Mouse (Mus musculus): ENCODE measurements at regions not wholly inside any gene's neighbourhood (a gene's known extent, or its start where the extent isn't known, plus 50 kb on each side); places are given as distances from the start of the nearest gene placed in this dataset.

DNA sequence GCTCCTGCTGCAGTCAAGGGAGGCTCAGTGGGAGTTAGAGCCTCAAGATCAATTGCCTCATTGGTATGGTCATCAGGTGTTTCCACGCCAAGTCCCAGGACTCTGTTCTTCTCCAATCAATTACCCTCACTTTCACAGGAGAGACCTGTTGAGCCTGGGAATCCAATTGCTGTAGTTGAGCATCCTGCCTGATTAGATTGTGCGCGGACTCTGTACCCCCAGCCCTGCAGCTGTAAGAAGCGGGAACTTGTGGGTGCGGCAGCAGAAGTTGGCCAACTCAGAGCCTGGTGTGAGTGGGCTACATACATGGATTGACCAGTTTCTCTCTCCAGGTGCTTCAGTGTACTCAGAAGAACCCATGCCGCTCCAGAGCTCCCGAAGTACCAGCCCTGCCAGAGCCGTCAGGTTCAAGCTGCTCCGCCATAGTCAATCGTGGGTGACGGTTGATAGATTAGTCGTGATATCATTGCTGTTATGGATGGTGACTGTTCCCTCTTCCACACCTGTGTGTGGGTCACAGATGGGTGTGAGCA lies 62.2 kb upstream of the Dlk1 start:
- Histone ChIP-seq H3K9ac (ENCODE audit: low read depth, low read length, severe bottlenecking) (no peak overlapping the region), H3K27ac (replicated peaks; ENCODE audit: low read depth, low read length) (no peak overlapping the region), H3K9me3 (ENCODE audit: control insufficient read depth, low read length) (no peaks in the 10 kb centered on the region), H3K27me3 (ENCODE audit: control insufficient read depth, insufficient read depth, low read length) (no peaks in the 10 kb centered on the region; the same call in 1 of the 2 replicates), H3K4me3 (replicated peaks; ENCODE audit: low read length) (no peak overlapping the region), H3K4me1 (ENCODE audit: control insufficient read depth, insufficient read depth, low read length) (0 out of 2 replicates have a peak, but pooled peaks cover 6% of the 10 kb centered on the region), H3K36me3 (ENCODE audit: control insufficient read depth, insufficient read depth, low read length) (no peaks in the 10 kb centered on the region), H3K4me2 (replicated peaks; ENCODE audit: low read depth, low read length, severe bottlenecking) (no peak overlapping the region)
- 95% methylated on average over 12 of the region's 12 CpGs for WGBS
- no peak for DNase-seq (ENCODE audit: low spot score)
- no peak for ATAC-seq (ENCODE audit: low FRiP score, low read depth)
- TF ChIP-seq POLR2A (IDR thresholded peaks at IDR 0.05; ENCODE audit: borderline replicate concordance, extremely low read depth, insufficient read depth, insufficient read length): no peak

DNA sequence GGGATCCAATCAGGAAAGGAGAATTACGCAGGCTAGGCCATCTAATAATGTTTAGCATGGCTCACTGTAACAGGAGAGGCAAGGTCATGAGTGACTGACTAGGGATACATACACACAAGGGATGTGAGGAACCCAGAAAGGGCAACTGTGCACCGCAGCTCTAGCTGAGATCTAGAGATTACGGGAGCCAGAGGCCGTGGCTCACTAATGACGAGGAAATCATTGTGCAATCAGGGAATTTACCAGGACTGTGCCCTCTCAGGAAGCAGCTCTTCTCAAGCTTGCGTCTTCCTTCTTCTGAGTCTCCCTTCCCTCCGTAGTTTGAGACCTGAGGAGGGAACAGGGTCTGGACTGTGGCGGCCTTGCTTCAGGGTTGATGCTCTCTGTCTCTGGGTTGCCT lies 61.6 kb upstream of the Dlk1 start:
- TF ChIP-seq POLR2A (IDR thresholded peaks at IDR 0.05; ENCODE audit: borderline replicate concordance, extremely low read depth, insufficient read depth, insufficient read length): no peak
- Histone ChIP-seq H3K4me1 (ENCODE audit: control insufficient read depth, insufficient read depth, low read length) (0 out of 2 replicates have a peak, but pooled peaks cover 6% of the 10 kb centered on the region), H3K9me3 (ENCODE audit: control insufficient read depth, low read length) (no peaks in the 10 kb centered on the region), H3K4me3 (replicated peaks; ENCODE audit: low read length) (no peak overlapping the region), H3K27ac (replicated peaks; ENCODE audit: low read depth, low read length) (no peak overlapping the region), H3K9ac (ENCODE audit: low read depth, low read length, severe bottlenecking) (no peak overlapping the region), H3K27me3 (ENCODE audit: control insufficient read depth, insufficient read depth, low read length) (no peaks in the 10 kb centered on the region; the same call in 1 of the 2 replicates), H3K4me2 (replicated peaks; ENCODE audit: low read depth, low read length, severe bottlenecking) (no peak overlapping the region), H3K36me3 (ENCODE audit: control insufficient read depth, insufficient read depth, low read length) (no peaks in the 10 kb centered on the region)
- DNase-seq (ENCODE audit: low spot score): no peak
- no peak for ATAC-seq (ENCODE audit: low FRiP score, low read depth)
- WGBS: 86% methylated on average over 8 of the region's 8 CpGs

DNA sequence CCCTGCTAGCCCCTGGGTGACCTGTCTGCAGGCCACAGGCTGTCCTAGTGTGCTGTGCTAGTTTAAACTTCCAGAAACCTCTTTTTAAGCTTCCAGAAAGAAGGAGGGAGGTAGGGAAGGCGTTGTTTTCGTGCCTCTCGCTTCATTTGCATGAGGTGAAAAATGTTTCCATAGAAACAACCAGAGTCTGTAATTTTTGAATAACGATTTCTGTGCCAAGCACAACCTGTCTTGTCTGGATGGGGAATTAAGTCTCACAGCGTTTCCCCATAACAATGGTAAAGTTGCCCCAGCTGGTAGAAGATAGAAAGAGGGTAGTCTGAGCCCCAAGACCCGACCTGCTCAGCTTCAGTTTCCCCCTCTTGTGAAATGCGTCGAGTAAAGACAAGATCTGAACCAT lies 59.3 kb upstream of the Dlk1 start:
- Histone ChIP-seq H3K9ac (ENCODE audit: low read depth, low read length, severe bottlenecking) (no peak overlapping the region; the same call in 1 of the 2 replicates), H3K4me2 (replicated peaks; ENCODE audit: low read depth, low read length, severe bottlenecking) (0 out of 2 replicates have a peak overlapping the region, but pooled peaks have one; percentile 11), H3K27ac (replicated peaks; ENCODE audit: low read depth, low read length) (no peak overlapping the region), H3K36me3 (ENCODE audit: control insufficient read depth, insufficient read depth, low read length) (no peaks in the 10 kb centered on the region), H3K9me3 (ENCODE audit: control insufficient read depth, low read length) (no peaks in the 10 kb centered on the region), H3K27me3 (ENCODE audit: control insufficient read depth, insufficient read depth, low read length) (no peaks in the 10 kb centered on the region; the same call in 1 of the 2 replicates), H3K4me3 (replicated peaks; ENCODE audit: low read length) (no peak overlapping the region), H3K4me1 (ENCODE audit: control insufficient read depth, insufficient read depth, low read length) (peaks cover 11% of the 10 kb centered on the region)
- no peak for DNase-seq (ENCODE audit: low spot score)
- no peak for ATAC-seq (ENCODE audit: low FRiP score, low read depth)
- 44% methylated on average over 8 of the region's 8 CpGs for WGBS
- no peak for TF ChIP-seq POLR2A (IDR thresholded peaks at IDR 0.05; ENCODE audit: borderline replicate concordance, extremely low read depth, insufficient read depth, insufficient read length)

DNA sequence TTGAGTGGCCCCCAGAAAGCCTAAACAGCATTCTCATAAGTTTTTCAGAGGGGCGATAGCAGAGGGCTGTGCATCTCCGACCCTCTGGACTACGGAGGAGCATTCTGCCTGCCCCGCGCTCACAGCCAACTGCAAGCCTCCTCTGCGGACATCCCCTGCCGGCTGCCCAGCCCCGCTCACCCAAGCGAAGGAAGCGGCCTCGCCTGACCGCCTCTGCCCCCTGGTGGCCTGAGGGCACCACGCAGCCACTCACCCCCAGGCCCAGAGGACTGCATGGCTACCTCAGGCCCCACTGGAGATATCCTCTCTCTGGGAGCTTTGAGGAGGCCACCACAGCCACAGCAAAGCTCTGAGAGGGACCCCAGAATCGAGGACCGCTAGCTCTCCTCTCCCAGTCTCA lies 58.8 kb upstream of the Dlk1 start:
- Histone ChIP-seq H3K27me3 (ENCODE audit: control insufficient read depth, insufficient read depth, low read length) (no peaks in the 10 kb centered on the region; the same call in 1 of the 2 replicates), H3K9ac (ENCODE audit: low read depth, low read length, severe bottlenecking) (no peak overlapping the region; the same call in 1 of the 2 replicates), H3K36me3 (ENCODE audit: control insufficient read depth, insufficient read depth, low read length) (no peaks in the 10 kb centered on the region), H3K4me1 (ENCODE audit: control insufficient read depth, insufficient read depth, low read length) (peaks cover 11% of the 10 kb centered on the region), H3K27ac (replicated peaks; ENCODE audit: low read depth, low read length) (no peak overlapping the region), H3K4me2 (replicated peaks; ENCODE audit: low read depth, low read length, severe bottlenecking) (peak overlapping the region; percentile 11; the same call in 1 of the 2 replicates), H3K4me3 (replicated peaks; ENCODE audit: low read length) (no peak overlapping the region), H3K9me3 (ENCODE audit: control insufficient read depth, low read length) (no peaks in the 10 kb centered on the region)
- ATAC-seq (ENCODE audit: low FRiP score, low read depth) (peak; percentile 81), DNase-seq (ENCODE audit: low spot score) (peak; percentile 62)
- TF ChIP-seq POLR2A (IDR thresholded peaks at IDR 0.05; ENCODE audit: borderline replicate concordance, extremely low read depth, insufficient read depth, insufficient read length): no peak
- WGBS: 8% methylated on average over 15 of the region's 15 CpGs

DNA sequence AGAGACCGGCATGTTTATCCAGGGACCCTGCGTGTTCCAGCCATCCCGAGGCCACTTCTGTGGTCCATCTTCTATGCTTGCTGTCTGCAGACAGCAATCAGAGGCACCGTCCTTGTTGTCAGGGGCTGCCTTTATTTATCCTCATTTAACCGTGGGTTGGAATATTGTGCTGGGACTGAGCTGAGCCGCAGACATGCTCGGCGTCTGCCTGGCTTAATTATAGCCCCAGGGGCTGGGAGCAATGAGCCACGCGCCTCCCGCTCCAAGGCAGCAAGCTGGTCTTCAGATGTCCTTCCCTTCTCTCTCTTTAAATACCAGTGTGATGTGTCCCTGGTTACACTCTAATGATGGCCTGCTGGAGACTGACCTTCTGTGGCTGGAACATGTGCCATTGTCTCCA lies 58.2 kb upstream of the Dlk1 start:
- H3K9me3 ChIP-seq (ENCODE audit: control insufficient read depth, low read length): no peaks in the 10 kb centered on the region
- no peak overlapping the region for H3K27ac ChIP-seq (replicated peaks; ENCODE audit: low read depth, low read length)
- no peak overlapping the region for H3K9ac ChIP-seq (ENCODE audit: low read depth, low read length, severe bottlenecking)
- peaks cover 17% of the 10 kb centered on the region for H3K4me1 ChIP-seq (ENCODE audit: control insufficient read depth, insufficient read depth, low read length)
- DNase-seq (ENCODE audit: low spot score) (no peak), ATAC-seq (ENCODE audit: low FRiP score, low read depth) (no peak)
- TF ChIP-seq POLR2A (IDR thresholded peaks at IDR 0.05; ENCODE audit: borderline replicate concordance, extremely low read depth, insufficient read depth, insufficient read length): no peak
- 31% methylated on average over 11 of the region's 11 CpGs for WGBS
- H3K4me2 ChIP-seq (replicated peaks; ENCODE audit: low read depth, low read length, severe bottlenecking): no peak overlapping the region
- H3K4me3 ChIP-seq (replicated peaks; ENCODE audit: low read length): no peak overlapping the region
- no peaks in the 10 kb centered on the region for H3K36me3 ChIP-seq (ENCODE audit: control insufficient read depth, insufficient read depth, low read length)
- H3K27me3 ChIP-seq (ENCODE audit: control insufficient read depth, insufficient read depth, low read length): no peaks in the 10 kb centered on the region; the same call in 1 of the 2 replicates
